Mouse (Mus musculus) cerebellum, adult 8-10 months (tissue): Measurements from ENCODE around the gene Gnai3.

Source experiments
- DNase-seq: peaks from one replicate; pipeline ENCODE4 v3.0.0; 2022

The Gnai3 gene

DNA sequence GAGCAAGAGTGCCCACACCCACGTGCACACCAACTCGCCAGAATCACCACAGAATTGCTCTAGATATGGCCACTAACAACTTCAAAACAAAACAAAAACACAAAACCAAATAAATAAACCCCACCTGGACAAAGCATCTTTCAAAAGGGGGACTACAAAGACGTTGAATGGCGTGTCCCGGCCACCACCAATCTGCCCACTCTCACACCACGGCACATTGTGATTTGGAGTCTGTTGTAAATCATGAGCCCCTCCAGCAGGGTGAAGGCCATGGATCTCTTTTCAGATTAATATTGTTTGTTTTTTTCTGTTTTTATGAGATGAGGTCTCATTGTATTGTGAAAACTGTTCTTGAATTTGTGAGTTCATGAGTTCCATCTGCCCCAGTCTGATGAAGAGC lies 43.9 kb downstream of the Gnai3 start:
- no peak for DNase-seq

DNA sequence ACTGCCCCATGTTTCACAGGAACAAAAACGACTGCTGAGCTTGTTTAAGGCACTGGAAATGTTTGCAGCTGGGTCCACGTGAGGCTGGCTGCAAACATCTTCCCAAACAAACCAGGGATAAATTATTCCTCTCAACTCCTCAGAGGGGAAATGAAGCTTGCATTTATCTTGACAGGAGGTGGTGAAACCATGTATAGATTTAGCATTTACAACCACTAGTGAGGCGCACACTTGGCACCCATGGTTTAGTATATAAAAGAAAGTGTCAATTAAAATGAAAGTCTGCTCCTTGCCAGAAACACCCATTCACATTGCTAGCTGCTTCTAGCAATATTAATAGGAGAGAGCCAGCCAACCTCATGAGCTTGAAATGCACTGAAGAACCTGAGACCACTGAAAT lies 44.4 kb downstream of the Gnai3 start:
- DNase-seq = no peak

DNA sequence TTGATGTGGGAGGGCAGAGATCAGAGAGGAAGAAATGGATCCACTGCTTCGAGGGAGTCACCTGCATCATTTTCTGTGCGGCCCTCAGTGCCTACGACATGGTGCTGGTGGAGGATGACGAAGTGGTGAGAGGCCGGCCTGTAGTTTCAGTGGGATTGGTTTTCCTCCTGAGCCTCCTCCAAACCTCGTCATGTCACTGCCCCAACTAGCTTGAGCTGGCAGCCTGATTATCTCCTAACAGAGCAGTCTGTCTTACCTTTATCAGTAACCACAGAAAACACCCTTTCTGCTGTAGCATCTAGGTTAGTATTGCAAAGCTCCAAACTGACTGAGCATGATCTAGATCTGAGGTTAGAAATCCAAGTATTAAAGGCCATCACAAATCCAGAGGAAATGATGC lies 47.6 kb downstream of the Gnai3 start:
- no peak for DNase-seq

DNA sequence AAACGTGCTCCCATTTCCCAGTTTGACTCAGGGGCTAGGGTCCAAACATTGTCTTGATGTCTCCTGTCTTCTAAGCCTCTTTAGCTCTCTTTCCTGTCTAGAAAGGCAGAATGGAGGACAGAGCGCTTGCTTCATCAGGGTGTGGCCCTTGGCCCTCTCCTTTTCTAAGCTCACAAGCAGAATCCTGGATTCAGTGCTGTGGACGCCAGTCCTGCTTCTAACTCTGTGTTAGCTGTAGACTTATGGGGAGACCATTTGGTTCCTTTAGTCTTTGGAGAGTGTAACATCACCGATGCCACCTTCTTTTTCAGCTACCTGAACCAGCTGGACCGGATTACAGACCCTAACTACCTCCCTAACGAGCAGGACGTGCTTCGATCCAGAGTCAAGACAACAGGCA lies 48.3 kb downstream of the Gnai3 start:
- DNase-seq = no peak

DNA sequence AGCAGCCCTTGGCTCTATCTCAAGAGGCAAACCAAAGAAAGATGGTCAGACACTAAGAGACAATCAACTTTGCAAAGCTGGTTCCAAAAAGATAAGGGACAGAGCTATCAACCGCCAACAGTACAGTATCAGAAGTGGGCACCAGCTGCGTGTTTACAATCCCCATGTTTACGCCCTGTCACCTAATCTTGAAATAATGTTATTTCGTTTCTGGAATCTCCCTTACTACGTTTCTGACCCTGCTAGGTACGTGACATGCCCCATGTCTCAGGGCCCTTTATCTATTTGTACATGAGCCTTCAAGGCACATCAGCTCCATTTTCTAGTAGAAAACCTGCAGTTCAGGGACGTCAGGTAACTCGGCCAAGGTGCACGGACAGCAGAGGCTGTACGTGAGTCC lies 49.2 kb downstream of the Gnai3 start:
- DNase-seq = no peak

DNA sequence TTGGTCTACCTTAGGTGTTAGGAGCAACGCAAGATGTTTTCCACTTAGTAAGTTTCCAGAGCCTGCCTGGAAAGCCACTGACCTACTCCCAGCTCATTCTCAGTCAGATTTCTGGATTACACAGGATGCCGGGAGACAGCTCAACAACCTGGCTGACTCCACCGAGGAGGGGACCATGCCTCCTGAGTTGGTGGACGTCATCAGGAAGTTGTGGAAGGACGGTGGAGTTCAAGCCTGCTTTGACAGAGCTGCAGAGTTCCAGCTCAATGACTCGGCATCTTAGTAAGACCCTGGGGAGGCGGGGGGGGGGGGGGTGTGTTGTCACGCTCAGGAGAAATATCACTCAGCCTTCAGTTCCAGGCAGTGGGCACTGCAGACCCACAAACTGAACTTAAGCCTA lies 49.7 kb downstream of the Gnai3 start:
- DNase-seq = no peak

DNA sequence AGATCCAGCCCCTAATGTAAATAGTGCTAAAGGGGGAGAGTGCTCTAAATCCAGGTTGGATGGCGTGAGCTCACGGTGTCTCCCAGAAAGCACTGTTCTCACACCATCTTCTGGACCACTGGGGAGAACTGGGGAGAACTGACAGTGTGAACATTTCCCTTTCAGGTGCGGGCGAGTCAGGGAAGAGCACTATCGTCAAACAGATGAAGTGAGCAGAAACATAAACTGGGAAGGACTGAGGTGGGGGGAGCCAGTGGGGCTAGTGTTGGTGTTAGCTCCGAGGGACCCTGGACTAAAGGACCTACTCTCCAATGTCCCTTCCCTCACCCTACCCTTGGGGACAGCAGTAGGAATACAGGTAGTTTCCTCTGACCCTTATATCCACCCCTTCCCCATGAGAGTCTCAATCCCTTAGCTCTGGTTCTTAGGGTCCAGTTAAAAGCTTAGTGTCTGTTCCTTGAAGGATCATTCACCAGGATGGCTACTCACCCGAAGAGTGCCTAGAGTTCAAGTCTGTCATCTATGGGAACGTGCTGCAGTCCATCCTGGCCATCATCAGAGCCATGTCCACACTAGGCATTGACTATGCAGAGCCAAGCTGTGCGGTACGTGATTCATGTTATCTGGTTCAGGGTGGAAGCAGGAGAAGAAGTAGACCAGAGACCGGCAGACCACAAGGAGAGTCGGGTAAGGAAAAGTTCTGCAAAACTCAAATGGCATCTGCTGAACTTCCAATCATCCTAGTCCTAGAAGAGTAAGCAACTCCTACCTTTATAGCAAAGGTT lies 50.8 kb downstream of the Gnai3 start:
- DNase-seq = no peak

DNA sequence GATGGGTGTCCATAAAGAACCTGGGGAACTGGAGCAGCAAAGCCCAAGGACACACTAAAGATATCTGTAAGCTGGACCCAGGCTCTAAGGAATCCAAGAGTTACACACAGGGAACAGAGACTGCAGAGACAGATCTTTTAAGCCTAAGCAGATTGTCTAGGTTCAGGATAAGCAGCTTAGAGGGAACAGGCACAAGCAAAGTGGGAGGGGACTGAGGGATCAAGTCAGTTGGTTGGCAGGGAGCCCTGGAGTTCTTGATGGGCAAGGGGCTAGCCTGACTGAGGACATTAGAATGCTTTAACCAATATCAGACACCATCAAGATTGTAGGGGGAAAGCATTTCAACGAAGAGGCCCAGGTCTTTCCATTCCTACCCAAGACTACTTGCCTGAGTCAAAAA lies 51.8 kb downstream of the Gnai3 start:
- DNase-seq = no peak

DNA sequence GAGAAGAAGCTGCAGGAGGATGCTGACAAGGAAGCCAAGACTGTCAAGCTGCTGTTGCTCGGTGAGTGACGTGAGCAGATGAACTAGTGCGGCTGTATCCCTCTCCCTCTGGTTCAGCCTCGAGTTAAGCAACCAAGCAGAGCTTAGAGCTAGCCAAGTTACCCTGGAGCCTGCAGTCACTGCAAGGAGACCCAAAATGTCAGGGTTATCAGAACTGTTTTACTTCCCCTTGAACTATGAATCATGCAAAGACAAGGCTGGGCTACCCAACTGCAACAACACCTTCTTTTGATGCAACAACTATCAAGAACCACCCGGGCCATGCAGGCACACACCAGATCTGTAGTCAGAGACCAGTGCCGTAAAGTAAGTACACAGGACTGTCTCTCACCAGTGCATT lies 52.6 kb downstream of the Gnai3 start:
- DNase-seq = no peak

DNA sequence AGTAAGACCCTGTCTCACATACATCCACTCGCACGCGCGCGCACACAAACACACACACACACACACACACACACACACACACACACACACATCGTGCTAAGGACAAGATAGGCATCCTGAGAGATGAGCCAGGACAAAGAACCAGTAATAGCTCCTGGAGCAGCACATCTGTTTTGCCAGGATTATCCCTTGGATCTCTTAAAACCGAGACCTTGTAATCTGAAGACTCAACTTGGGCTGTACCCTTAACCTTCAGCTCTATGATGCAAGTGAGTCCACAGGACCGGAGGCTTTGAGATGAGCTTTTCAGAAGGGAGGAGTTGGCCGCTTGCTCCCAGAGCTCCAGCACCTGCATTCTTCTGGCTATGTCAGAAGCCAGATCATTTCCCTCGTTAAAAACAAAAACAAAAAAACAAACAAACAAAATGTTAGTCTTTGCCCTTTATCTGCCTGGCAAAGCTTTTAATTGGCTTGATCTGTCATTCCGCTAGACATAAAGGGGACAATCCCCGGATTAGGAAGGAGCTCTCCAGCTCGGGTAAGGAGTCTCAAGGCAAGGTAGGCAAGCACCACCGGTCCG lies 53.3 kb downstream of the Gnai3 start, which contains the start of gene Gnat2:
Gene Gnat2, plus strand, starts transcription at position 254 of the 580 bp plus-strand sequence.
- DNase-seq = no peak

DNA sequence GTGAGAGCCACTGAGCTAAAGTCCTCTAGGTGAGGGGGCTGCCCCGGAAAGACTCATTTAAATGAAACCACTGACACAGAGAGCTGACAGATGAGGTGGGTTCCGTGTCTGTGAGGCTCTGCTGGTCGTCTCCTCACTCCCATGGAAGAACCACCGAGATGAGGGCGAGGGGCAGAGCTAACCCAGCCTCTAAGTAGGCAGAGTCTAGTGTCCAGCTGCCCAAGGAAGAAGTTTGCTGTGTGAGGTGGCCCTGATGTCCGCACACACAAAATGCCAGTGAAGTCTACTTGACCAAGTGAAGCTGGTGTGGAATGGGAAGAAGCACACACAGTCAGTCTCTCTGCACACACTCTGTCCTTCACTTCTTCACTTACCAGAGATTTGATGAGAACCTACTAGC lies 53.9 kb downstream of the Gnai3 start:
- DNase-seq = no peak

DNA sequence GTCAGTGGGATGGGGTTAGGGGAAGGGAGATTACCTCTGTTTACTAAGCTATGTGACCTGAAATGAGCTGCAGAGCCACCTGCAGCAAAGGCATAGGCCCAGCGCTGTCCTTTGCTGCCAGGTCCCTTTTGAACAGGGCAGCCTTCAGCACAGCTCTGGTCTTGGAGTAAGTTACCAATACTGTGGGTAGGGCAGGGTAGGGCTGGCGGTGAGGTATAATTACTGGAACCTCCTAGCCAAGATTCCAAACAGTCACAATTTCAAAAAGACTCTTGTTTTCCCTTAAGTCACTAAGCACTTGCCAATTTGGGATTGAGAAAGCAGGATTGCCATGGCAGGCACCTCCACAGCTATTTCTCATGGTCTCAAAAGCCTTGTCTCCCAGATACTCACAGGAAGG lies 55.4 kb downstream of the Gnai3 start:
- no peak for DNase-seq

DNA sequence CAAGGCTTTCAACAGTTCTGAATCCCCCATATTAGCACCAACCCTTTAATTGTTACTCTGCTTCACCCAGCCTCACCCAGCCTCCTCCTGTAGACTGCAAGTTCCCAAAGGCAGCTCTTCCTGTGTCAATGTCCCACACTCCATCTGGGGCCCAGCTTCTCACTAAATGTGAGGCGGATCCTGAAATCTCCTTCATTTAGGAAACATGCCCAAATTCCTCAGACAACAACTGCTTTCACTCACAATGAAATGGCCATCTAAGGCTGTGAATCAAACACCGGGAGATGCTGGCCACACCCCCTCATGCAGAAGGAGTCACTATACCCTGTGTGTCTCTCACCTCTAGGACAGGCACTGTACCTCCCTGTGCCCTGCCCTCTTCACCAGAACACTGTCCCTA lies 56.0 kb downstream of the Gnai3 start:
- no peak for DNase-seq

DNA sequence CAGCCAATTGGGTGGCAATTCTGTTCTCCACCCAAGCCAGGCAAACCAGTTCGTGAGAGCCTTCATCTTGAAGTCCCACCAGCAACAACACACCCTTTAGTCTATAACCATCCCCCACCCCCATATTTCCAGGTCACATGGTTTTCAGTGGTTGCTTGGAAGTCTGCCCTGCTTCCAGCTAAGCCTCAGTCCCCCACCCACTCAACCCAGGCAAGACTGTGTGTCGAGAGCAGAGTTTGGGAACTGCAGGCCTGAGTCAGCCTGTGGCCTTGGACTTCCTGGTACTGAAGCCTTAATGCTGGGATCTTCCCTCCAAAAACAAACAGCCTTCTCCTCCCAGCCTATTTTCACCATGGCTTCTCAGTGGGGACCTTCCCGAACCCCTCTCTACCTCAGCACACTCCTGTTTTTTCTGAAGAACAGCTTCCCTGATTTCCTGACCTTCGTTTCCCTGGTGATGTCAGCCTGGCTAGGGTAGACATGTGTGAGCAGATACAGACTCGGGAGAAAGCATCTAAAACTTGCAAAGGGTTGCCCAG lies 57.0 kb downstream of the Gnai3 start:
- DNase-seq = no peak

DNA sequence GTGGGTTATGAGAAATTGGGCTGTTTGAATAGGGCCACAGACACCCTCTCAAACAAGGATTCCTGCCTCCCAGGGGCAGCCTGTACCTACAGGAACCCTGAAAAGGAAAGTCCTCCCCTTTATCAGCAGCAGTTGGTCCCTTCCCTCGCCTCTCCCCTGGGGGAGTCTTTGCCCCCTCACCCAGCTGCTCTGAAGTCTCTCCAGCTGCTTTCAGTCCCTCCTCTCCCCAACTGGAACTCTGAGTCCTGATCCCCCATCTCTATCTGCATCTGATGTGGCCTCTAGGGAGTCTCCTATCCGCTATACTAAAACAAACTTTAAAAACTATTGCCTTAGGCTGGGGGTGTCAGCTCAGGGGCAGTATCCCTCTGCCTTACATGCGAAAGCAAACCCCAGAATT lies 58.6 kb downstream of the Gnai3 start:
- no peak for DNase-seq

DNA sequence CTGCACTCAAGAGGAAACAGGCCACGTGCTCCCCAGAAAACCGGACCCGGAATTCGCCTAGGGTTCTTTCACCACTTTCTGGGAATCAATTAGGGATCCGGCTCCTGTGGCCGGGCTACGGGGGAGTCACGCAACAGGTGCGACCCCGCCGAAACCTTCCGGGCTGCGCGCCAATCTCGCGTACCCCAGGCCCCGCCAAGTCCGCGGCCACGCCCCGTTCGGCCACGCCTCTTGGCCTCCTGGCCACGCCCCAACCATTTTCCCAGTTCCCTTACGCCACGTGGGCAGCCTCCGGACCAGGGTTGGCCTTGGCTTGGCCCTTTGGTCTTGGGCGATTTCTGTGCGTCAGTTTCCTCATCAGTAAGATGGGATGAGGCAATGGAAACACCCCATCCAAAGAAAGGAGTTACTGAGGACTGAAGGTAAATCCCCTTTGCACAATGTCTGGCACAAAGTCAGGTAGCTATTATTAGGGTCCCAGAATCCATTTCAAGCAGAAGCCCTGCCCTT lies 59.4 kb downstream of the Gnai3 start, which contains the start of gene Ampd2:
Gene Ampd2, minus strand, starts transcription at position 182 of the 510 bp plus-strand sequence.
- DNase-seq = peak; percentile 66

DNA sequence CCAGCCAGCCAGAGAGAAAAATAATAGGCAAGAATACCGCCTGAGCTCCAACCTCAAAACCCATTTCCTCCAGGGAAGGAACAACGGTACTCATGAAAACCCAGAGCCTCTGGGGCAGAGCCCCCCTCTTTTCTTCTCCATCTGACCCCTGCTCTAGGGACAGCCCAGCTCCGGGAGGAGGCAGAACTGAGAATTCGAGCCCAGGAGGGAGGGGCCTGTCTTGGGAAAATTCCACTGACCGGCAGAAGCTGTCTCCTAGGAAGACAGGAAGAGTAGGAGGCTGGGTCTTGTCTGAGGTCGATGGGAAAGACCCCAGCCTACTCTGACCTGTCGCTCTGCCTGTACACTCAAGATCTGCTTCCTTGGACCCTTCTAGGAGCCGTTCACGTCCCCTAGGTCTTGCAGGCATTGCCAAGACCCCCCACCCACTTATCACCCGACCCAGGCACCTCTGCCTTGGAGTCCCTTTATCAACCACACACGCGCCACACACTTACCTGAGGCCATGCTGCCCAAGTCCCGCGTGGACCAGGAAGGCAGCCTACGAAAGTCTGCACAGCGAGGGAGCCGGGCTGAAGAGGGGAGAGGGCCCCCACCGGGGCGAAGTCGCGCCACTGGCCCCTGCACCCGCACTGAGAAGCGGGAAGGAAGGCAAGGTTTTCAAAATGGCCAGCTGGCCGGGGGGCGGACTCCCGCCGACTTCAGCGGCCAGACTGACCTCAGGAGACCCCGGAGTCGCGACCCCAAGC lies 60.1 kb downstream of the Gnai3 start:
- DNase-seq = peak; percentile 74

DNA sequence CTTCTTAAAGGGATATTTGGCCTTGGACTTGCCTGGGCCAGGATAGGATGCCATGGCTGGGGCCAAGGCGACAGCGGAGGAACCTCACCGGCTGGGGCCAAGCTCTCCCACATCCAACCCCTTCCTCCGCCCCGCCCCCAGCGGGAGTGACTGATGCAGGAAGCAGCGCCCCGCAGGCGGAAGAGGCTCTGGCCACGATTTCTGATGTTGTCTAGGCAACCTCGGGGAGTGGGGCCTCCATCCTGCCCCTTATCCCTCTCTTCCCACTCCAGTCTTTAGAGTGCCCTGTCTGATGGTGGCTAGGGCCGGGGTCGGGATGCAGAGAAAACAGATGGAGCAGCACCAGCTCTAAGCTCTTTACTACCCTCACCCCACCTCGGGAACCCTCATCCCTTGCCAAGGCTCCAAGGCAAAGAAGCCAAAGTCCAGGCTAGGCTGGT lies 60.6 kb downstream of the Gnai3 start:
- peak; percentile 93 for DNase-seq

DNA sequence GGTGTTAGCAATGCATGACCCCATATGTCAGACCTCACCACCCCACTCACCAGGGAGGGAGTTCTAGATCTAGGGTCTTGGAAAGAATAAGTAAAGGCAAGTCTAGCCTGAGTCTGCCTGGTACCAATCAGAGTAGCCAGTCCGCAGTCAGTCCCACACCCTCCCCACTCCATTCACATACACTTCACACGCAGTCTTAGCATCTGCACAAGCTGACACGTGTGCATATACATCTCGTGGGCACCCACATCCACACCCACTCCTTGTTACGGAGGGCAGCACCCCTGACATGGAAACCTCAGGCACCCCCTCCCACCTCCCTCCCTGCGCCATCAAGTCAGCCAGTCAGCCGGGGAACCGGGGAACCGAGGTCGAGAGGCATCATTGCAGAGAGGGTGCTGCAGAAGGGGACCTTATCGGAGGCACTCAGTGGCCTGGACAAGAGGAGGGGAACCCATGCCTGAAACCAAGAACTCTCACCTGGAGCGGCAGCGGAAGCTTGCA lies 61.1 kb downstream of the Gnai3 start:
- no peak for DNase-seq

DNA sequence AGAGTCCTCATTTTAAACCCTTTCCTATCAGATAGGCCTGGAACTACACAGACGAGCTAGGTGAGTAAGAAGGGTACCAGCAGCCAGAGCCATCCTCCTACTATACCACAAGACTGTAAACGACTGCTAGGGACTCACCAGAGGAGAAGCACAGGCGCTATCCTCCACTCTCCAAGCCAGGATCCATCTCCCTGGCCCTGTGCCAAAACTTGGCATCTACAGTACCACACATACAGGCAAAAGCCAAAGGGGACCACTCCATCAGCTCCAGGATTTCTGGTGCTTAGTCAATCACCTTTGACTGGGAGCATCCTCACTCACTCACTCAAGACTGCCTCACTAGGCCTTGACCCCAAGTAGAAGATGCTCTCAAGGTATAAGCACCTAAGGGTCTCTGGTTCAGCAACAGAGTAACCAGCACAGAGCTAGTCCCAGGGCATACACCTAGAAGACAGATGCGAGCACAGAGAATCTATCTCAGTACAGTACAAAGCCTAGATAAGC lies 62.0 kb downstream of the Gnai3 start:
- peak; percentile 50 for DNase-seq

DNA sequence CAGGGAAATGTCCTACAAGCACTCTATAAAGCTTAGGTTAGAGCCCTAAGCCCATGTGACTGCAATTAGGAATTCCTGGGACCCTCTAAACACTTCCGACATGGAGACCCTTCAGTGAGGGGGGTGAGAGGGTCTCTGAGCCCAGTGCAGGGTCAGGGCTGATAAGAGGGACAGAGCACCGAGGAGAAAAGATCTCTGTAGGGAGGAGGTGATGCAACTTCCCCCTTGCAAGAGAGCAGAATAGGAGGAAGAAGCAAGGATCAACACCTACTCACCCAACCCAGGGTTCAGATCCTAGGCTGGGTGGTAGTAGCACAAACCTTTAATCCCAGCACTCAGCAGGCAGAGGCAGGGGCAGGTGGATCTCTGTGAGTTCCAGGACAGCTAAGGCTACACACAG lies 62.8 kb downstream of the Gnai3 start:
- DNase-seq = no peak

DNA sequence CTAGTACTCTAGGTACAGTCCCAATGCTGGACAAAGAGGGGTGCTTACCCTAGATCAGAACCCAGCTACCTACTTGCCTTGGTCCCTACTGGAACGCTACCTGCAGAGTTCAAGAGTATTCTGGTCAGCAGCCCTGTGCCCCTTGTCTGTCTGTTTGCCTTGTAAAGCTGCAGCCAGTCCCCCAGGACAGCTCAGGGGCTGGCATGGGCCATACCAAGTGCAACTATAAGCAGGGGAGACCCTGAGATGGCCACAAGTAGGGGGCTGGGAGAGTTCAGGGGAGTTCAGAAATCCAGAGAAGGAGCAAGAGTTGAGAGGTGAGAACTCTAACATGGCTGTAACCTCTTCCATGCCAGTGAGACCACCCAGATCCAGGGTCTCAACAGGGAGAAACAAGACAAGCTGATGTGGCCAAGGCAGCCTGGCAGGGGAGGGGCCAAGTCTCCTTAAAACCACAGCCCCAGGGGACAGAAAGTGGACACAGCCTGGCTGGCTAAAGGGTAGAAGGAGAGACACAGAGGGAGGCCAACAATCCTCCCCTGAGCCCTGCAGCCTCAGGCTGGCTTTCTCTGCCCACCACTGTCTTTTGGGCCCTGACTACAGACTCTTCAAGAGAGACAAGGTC lies 63.6 kb downstream of the Gnai3 start:
- no peak for DNase-seq

DNA sequence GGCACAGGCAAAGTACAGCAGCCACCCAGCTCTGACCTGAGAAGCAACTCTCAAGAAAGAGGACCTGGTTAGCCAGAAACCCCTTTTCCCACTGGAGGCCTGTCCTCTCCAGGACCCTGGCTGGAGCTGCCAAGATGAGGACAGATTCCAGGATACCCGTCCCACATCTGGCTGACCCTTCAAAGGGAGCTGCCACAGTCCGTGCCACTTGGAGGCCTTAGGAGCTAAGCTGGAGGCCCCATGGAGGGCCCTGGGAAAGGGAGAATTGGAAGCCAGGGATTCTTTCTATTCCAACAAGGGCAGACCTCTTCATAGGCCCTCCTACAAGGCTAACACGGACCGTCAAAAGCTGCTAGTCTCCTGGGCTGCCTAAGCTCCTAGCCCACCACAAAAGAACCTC lies 64.3 kb downstream of the Gnai3 start:
- no peak for DNase-seq
